In the genomic region with DNA sequence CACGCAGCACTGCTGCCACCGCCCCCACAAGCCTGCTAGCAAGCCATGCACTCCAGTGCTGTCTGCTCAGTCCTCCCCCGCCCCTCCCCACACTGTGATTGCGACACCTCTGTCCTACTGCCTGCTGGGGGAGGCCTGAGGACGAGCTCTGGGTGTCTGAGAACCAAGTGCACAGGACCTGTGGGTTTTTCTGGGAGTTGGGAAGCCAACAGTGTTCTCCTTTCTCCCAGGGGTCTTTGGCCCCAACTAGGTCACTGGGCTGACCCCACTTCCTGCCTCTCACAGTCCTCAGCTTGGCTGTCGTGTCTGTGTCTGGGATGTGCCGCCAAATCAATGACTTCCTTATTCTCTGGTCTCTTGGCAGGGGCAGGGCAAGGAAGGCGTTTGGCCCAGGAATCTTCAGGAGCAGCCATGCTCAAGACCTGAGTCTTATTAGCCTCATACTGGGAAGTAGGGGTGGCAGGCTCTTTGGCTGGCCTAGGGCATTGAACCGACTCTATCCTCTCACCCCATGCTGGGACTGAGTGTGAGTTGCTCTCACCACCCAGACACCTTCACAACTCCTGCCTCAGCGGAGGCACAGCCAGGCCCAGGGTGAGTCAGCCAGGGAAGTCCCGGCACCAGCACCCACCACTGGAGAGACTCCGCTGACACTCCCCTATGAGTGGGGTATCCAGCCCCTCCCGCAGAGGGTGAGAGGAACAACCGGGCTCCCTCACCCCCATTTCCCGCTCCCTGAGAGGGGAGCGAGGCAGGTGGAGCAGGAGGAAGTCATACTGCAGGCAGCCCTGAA, we compare ENCODE assay signal across 8 mouse cellular contexts. TPM values are rescaled to one million over a fixed set of nuclear protein-coding genes. Genes with fewer than 3 reads are reported as not detected.
A peak's percentile ranks its signal among the peaks of the same experiment; 100 is the strongest.
DNase-seq lines count a peak whose midpoint lies in the region; ATAC-seq and TF ChIP-seq lines count a peak whose summit lies in the region.

No protein-coding gene starts in this region.

- H3K4me3 ChIP-seq in heart, embryonic 11.5 days (ENCODE audit: low read depth, low read length) = no peak overlapping the region
- no peak overlapping the region for H3K4me3 ChIP-seq in cortical plate, adult 2 months (ENCODE audit: insufficient read depth, low read length)
- no peak overlapping the region for H3K4me3 ChIP-seq in limb, embryonic 10.5 days
- no peak overlapping the region for H3K4me3 ChIP-seq in stomach, embryonic 15.5 days (replicated peaks)

- no peak for ATAC-seq in heart, embryonic 11.5 days (replicated peaks; ENCODE audit: insufficient number of reproducible peaks, low FRiP score, low TSS enrichment)
- no peak for ATAC-seq in stomach, embryonic 15.5 days (ENCODE audit: insufficient read depth, low FRiP score, low read depth)

- no peaks in the 10 kb centered on the region for H3K36me3 ChIP-seq in heart, embryonic 11.5 days (ENCODE audit: control insufficient read depth, insufficient read depth, low read length)
- H3K36me3 ChIP-seq in limb, embryonic 10.5 days = no peaks in the 10 kb centered on the region
- no peaks in the 10 kb centered on the region for H3K36me3 ChIP-seq in stomach, embryonic 15.5 days

- DNase-seq in heart, adult 18-20 months = peak; percentile 79 to 80
- peak; percentile 78 for DNase-seq in 3134 (ENCODE audit: extremely low read depth, insufficient read length, low spot score)
- DNase-seq in limb, embryonic 10.5 days (ENCODE audit: low spot score) = no peak
- no peak for DNase-seq in cerebellum, adult 9-10 months
- no peak for DNase-seq in thymus, postnatal 25 days

- H3K27me3 ChIP-seq in heart, embryonic 11.5 days (ENCODE audit: control insufficient read depth, insufficient read depth, low read length) = peaks cover 3% of the 10 kb centered on the region; the same call in 1 of the 2 replicates
- H3K27me3 ChIP-seq in limb, embryonic 10.5 days (ENCODE audit: low read depth, poor library complexity, severe bottlenecking) = no peaks in the 10 kb centered on the region
- no peaks in the 10 kb centered on the region for H3K27me3 ChIP-seq in stomach, embryonic 15.5 days (replicated peaks)

- TF ChIP-seq CTCF in cortical plate, adult 2 months (IDR thresholded peaks at IDR 0.05; ENCODE audit: extremely low read depth, insufficient read depth, low read length) = no peak

- H3K9ac ChIP-seq in heart, embryonic 11.5 days (ENCODE audit: low read depth, low read length) = no peak overlapping the region
- H3K9ac ChIP-seq in stomach, embryonic 15.5 days = no peak overlapping the region

- peaks cover 27% of the 10 kb centered on the region for H3K4me1 ChIP-seq in heart, embryonic 11.5 days (ENCODE audit: control insufficient read depth, insufficient read depth, low read length)
- H3K4me1 ChIP-seq in cortical plate, adult 2 months (ENCODE audit: control insufficient read depth, insufficient read depth, low read length) = peaks cover 50% of the 10 kb centered on the region
- peaks cover 64% of the 10 kb centered on the region for H3K4me1 ChIP-seq in limb, embryonic 10.5 days
- H3K4me1 ChIP-seq in stomach, embryonic 15.5 days = peaks cover 66% of the 10 kb centered on the region

- TF ChIP-seq POLR2A in cortical plate, adult 2 months (IDR thresholded peaks at IDR 0.05; ENCODE audit: extremely low read depth, insufficient read depth, low read length) = no peak

- H3K9me3 ChIP-seq in heart, embryonic 11.5 days (replicated peaks; ENCODE audit: control insufficient read depth, low read length) = no peaks in the 10 kb centered on the region
- H3K9me3 ChIP-seq in limb, embryonic 10.5 days (replicated peaks) = no peaks in the 10 kb centered on the region
- no peaks in the 10 kb centered on the region for H3K9me3 ChIP-seq in stomach, embryonic 15.5 days

- 55% methylated on average over 16 of the region's 16 CpGs for WGBS in heart, embryonic 11.5 days (ENCODE audit: insufficient replicate concordance)
- WGBS in limb, embryonic 10.5 days = 55% methylated on average over 16 of the region's 16 CpGs
- 56% methylated on average over 16 of the region's 16 CpGs for WGBS in stomach, embryonic 15.5 days

- H3K4me2 ChIP-seq in heart, embryonic 11.5 days = no peak overlapping the region
- H3K4me2 ChIP-seq in stomach, embryonic 15.5 days = no peak overlapping the region

- no peak overlapping the region for H3K27ac ChIP-seq in heart, embryonic 11.5 days (ENCODE audit: low read depth, low read length)
- H3K27ac ChIP-seq in cortical plate, adult 2 months (ENCODE audit: insufficient read depth, low read length) = peak overlapping the region; percentile 85
- H3K27ac ChIP-seq in limb, embryonic 10.5 days = peak overlapping the region; percentile 71
- H3K27ac ChIP-seq in stomach, embryonic 15.5 days = peak overlapping the region; percentile 41

RNA-seq across cellular contexts. Expression of gene Dagla, which starts 14.3 kb away (rescaled TPM):
- total RNA-seq in heart, adult 18-20 months (2021) = 1 to 10 TPM; 3.3 TPM
- polyA plus RNA-seq in heart, embryonic 11.5 days (2014; fragmentation: Nextera tagmentation; extraction: Ambion mirVana) = 0.66 and 0.79 TPM in 2 replicates
- polyA plus RNA-seq in cortical plate, adult 2 months (2012; rRNA removed) = 69.9 and 75.1 TPM in 2 replicates
- 1.8 and 2.2 TPM in 2 replicates for polyA plus RNA-seq in limb, embryonic 10.5 days (2016; fragmentation: Nextera tagmentation; extraction: Ambion mirVana)
- polyA plus RNA-seq in stomach, embryonic 15.5 days (2015; fragmentation: Nextera tagmentation; extraction: Ambion mirVana) = 3.3 and 3.7 TPM in 2 replicates

RNA-seq across cellular contexts. Expression of gene Myrf, which starts 49.8 kb away (rescaled TPM):
- total RNA-seq in heart, adult 18-20 months (2021) = 1 to 10 TPM; 4.2 to 6.2 TPM
- 22.7 and 23.0 TPM in 2 replicates for polyA plus RNA-seq in heart, embryonic 11.5 days (2014; fragmentation: Nextera tagmentation; extraction: Ambion mirVana)
- 21.0 and 26.4 TPM in 2 replicates for polyA plus RNA-seq in cortical plate, adult 2 months (2012; rRNA removed)
- polyA plus RNA-seq in limb, embryonic 10.5 days (2016; fragmentation: Nextera tagmentation; extraction: Ambion mirVana) = 6.8 and 8.4 TPM in 2 replicates
- polyA plus RNA-seq in stomach, embryonic 15.5 days (2015; fragmentation: Nextera tagmentation; extraction: Ambion mirVana) = 17.5 and 17.8 TPM in 2 replicates

Comparison
In these comparisons a context has a peak if more than half of its experiments do, and no peak if none do; other contexts are left out.
1. DNase-seq: peak in heart, adult 18-20 months (2 of 2) and 3134 (single experiment); none in limb, embryonic 10.5 days (single experiment), cerebellum, adult 9-10 months (single experiment) and thymus, postnatal 25 days (single experiment).
2. RNA of gene Dagla, which starts 14.3 kb away (polyA plus RNA-seq): 69.9 to 75.1 TPM in cortical plate, adult 2 months; 3.3 to 3.7 TPM in stomach, embryonic 15.5 days, 1.8 to 2.2 TPM in limb, embryonic 10.5 days and 0.66 to 0.79 TPM in heart, embryonic 11.5 days; every median in the first group is over 10 times any median in the second.